Mouse (Mus musculus): ENCODE measurements around the gene Nrn1. TPM values are rescaled to one million over a fixed set of nuclear protein-coding genes. Genes with fewer than 3 reads are reported as not detected.
A peak's percentile ranks its signal among the peaks of the same experiment; 100 is the strongest.

Gene Nrn1
- polyA plus RNA-seq, 1 experiment from 2014 or later = 1.8 TPM

DNA sequence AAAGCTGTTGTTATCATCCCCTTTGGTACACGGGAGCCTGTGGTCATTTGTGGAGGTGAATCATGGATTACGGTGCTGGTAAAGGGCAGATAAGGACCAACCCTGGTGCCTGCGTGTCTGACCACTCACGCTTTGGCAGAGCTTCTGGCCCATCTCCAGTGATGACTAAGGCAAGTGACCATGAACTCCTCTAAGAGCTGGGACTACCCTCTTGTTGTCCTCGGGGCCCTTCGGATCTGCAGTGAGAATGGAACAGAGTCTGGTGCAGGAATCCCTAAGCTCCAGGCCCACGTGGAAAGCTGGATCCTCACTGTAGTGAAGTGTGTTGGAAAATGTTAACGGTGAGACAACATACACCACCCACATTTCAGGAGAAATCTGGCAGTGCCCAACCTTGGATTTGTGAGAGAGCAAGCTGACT, 38.6 kb downstream of the Nrn1 start:
- DNase-seq (ENCODE audit: low spot score) (no peak), ATAC-seq (ENCODE audit: low FRiP score, low TSS enrichment) (no peak)
- no peak overlapping the region for H3K27ac ChIP-seq (replicated peaks)
- no peaks in the 10 kb centered on the region for H3K36me3 ChIP-seq (ENCODE audit: control insufficient read depth, insufficient read depth, low read length)
- no peak overlapping the region for H3K9ac ChIP-seq (ENCODE audit: low read length)
- 75% methylated on average over 8 of the region's 8 CpGs for WGBS
- H3K4me3 ChIP-seq (ENCODE audit: low read depth, low read length) = no peak overlapping the region
- H3K4me1 ChIP-seq (replicated peaks; ENCODE audit: control insufficient read depth, insufficient read depth) = no peaks in the 10 kb centered on the region
- TF ChIP-seq EP300 (optimal IDR thresholded peaks at IDR 0.05) (no peak), CTCF (IDR thresholded peaks at IDR 0.05; ENCODE audit: low read depth) (no peak)
- H3K4me2 ChIP-seq (replicated peaks; ENCODE audit: low read depth) = no peak overlapping the region
- H3K9me3 ChIP-seq (ENCODE audit: control insufficient read depth, low read length) = no peaks in the 10 kb centered on the region
- H3K27me3 ChIP-seq (ENCODE audit: control insufficient read depth, insufficient read depth, low read length) = no peaks in the 10 kb centered on the region

DNA sequence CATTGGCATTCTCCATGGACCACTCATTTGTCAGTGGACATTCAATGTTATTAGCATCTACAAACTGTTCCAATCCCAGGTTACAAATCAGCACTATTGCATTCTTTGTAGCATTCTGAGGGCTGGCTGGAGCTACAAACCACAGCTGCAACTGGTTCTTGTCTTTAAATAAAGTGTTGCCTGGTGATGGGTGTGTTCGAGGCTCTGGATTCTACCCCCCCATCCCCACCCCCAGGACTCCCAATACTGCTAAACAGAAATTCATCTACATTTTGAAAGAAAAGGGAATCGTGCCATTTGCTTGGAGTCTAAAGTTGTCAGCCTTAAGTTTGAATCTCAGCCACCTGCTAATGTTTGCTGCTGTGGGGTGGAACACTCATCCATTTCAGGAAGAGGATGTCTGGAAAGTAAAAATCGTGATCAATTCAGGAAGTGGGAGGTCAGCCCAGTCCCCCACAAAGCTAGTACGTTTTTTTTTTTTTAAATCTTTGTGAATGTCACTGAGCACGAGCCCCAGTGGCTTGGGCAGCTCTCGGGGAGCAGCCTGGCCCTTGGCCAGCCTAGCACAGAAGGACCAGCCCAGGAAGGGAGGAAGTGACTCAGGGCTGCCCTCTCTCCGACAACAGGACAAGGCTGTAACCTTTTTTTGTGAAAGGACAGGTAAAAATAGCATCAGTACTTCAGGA, 39.3 kb downstream of the Nrn1 start:
- no peak overlapping the region for H3K4me3 ChIP-seq (ENCODE audit: low read depth, low read length)
- DNase-seq (ENCODE audit: low spot score) = no peak
- H3K27me3 ChIP-seq (ENCODE audit: control insufficient read depth, insufficient read depth, low read length) = no peaks in the 10 kb centered on the region
- no peak overlapping the region for H3K9ac ChIP-seq (ENCODE audit: low read length)
- TF ChIP-seq CTCF (IDR thresholded peaks at IDR 0.05; ENCODE audit: low read depth) (no peak), EP300 (optimal IDR thresholded peaks at IDR 0.05) (no peak)
- H3K36me3 ChIP-seq (ENCODE audit: control insufficient read depth, insufficient read depth, low read length) = no peaks in the 10 kb centered on the region
- no peak overlapping the region for H3K4me2 ChIP-seq (replicated peaks; ENCODE audit: low read depth)
- no peak for ATAC-seq (ENCODE audit: low FRiP score, low TSS enrichment)
- no peaks in the 10 kb centered on the region for H3K9me3 ChIP-seq (ENCODE audit: control insufficient read depth, low read length)
- H3K27ac ChIP-seq (replicated peaks) = no peak overlapping the region
- WGBS = 36% methylated on average over 7 of the region's 7 CpGs
- no peaks in the 10 kb centered on the region for H3K4me1 ChIP-seq (replicated peaks; ENCODE audit: control insufficient read depth, insufficient read depth)

DNA sequence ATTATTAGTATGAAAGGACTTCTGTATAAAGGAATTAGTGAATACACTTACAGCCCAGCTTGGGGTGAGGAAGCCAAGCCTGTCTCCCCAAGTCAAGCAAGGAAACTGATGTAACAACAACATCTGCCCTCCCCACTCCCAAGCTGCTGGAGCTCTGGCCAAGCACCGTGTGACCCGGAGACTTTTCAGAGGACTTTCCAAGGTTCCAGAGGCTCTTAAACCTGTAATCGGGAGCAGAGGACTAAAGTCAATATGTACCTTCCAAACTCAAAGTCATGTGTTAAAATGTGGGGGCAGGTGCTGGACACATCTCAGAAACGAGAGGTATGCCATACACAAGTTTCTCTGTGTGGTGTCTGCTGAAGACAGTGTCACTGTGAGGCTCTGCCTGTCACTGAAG, 51.4 kb downstream of the Nrn1 start:
- Histone ChIP-seq H3K27me3 (ENCODE audit: control insufficient read depth, insufficient read depth, low read length) (no peaks in the 10 kb centered on the region), H3K36me3 (ENCODE audit: control insufficient read depth, insufficient read depth, low read length) (no peaks in the 10 kb centered on the region), H3K27ac (replicated peaks) (no peak overlapping the region), H3K4me3 (ENCODE audit: low read depth, low read length) (no peak overlapping the region), H3K4me1 (replicated peaks; ENCODE audit: control insufficient read depth, insufficient read depth) (no peaks in the 10 kb centered on the region), H3K9me3 (ENCODE audit: control insufficient read depth, low read length) (no peaks in the 10 kb centered on the region), H3K4me2 (replicated peaks; ENCODE audit: low read depth) (no peak overlapping the region), H3K9ac (ENCODE audit: low read length) (no peak overlapping the region)
- 48% methylated on average over 4 of the region's 4 CpGs for WGBS
- ATAC-seq (ENCODE audit: low FRiP score, low TSS enrichment) = no peak
- DNase-seq (ENCODE audit: low spot score) = peak; percentile 13
- TF ChIP-seq EP300 (optimal IDR thresholded peaks at IDR 0.05) (no peak), CTCF (IDR thresholded peaks at IDR 0.05; ENCODE audit: low read depth) (no peak)

DNA sequence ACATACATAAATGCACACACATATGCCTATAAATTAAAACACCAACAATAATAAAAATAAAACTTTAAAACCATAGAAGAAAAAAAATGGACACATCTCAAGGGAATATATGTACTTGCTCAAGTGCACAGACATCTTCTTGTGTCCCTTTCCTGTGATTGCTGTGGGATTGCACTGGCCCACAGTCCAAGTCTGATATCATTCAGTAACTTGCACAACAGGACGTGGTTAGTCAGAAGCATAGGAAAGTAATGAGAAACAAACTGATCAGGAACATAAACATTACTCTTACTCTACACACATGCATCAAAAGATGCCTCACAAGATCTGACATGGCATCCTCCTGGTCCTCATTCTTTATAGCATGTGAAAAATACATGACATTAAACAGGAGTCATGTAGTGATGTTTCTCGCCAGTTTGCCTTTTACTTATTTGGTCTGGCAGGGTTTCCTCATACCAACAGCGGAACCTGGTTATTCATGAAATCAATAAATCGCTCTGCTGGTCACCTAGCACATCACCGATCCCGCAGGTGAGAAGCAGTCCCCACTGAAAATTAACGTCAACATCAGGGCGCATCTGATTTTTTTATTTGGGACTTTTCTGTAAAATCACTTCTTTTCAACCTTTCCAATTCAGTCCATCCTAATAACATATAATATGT, 54.1 kb downstream of the Nrn1 start:
- H3K27ac ChIP-seq (replicated peaks) = no peak overlapping the region
- WGBS = 84% methylated on average over 8 of the region's 8 CpGs
- ATAC-seq (ENCODE audit: low FRiP score, low TSS enrichment) (no peak), DNase-seq (ENCODE audit: low spot score) (no peak)
- no peaks in the 10 kb centered on the region for H3K4me1 ChIP-seq (replicated peaks; ENCODE audit: control insufficient read depth, insufficient read depth)
- H3K4me2 ChIP-seq (replicated peaks; ENCODE audit: low read depth) = no peak overlapping the region
- TF ChIP-seq CTCF (IDR thresholded peaks at IDR 0.05; ENCODE audit: low read depth) (no peak), EP300 (optimal IDR thresholded peaks at IDR 0.05) (no peak)
- no peaks in the 10 kb centered on the region for H3K36me3 ChIP-seq (ENCODE audit: control insufficient read depth, insufficient read depth, low read length)
- H3K27me3 ChIP-seq (ENCODE audit: control insufficient read depth, insufficient read depth, low read length) = no peaks in the 10 kb centered on the region
- no peak overlapping the region for H3K9ac ChIP-seq (ENCODE audit: low read length)
- H3K4me3 ChIP-seq (ENCODE audit: low read depth, low read length) = no peak overlapping the region
- no peaks in the 10 kb centered on the region for H3K9me3 ChIP-seq (ENCODE audit: control insufficient read depth, low read length)

DNA sequence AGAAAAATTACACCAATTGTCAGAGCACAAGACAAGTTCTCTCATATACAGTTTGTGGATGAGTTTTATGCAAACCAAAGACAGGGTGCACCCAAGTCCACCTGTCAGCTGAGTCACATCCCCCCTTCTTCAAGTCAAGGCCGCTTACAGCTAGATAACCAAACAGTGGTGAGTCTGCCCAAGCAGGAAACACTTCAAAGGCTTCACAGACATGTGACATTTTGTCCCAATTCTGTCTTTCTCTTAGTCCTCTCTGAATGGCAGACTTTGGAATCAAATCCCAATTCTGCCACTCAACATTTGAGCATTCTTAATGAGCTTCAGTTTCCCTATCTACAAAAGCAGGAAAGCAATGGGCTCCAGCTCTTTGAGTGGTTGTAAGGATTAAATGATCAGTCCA, 55.6 kb downstream of the Nrn1 start:
- ATAC-seq (ENCODE audit: low FRiP score, low TSS enrichment) = no peak
- TF ChIP-seq EP300 (optimal IDR thresholded peaks at IDR 0.05) (no peak), CTCF (IDR thresholded peaks at IDR 0.05; ENCODE audit: low read depth) (no peak)

More for the DNA sequence above, 55.6 kb downstream of the Nrn1 start:
- H3K27me3 ChIP-seq (ENCODE audit: control insufficient read depth, insufficient read depth, low read length) = no peaks in the 10 kb centered on the region
- WGBS = 77% methylated on average over 1 of the region's 1 CpGs
- H3K4me2 ChIP-seq (replicated peaks; ENCODE audit: low read depth) = no peak overlapping the region
- DNase-seq (ENCODE audit: low spot score) = no peak
- no peaks in the 10 kb centered on the region for H3K9me3 ChIP-seq (ENCODE audit: control insufficient read depth, low read length)
- no peak overlapping the region for H3K4me3 ChIP-seq (ENCODE audit: low read depth, low read length)
- no peak overlapping the region for H3K27ac ChIP-seq (replicated peaks)
- no peak overlapping the region for H3K9ac ChIP-seq (ENCODE audit: low read length)
- H3K4me1 ChIP-seq (replicated peaks; ENCODE audit: control insufficient read depth, insufficient read depth) = no peaks in the 10 kb centered on the region
- H3K36me3 ChIP-seq (ENCODE audit: control insufficient read depth, insufficient read depth, low read length) = no peaks in the 10 kb centered on the region
